Mouse (Mus musculus) brain, embryonic 14.5 days (tissue): Measurements from ENCODE around the gene Olfr1440. TPM values are rescaled to one million over a fixed set of nuclear protein-coding genes. Genes with fewer than 3 reads are reported as not detected.

Experiments
- DNase-seq: peaks from one replicate; pipeline ENCODE4 v3.0.0-alpha.2; 2011; ENCODE audit warnings: low read depth
- CTCF ChIP-seq: fragments of 200-500 bp; IDR thresholded peaks from 2 replicates; pipeline ENCODE4 v1.5.1; 2012; ENCODE audit warnings: inconsistent platforms, mild to moderate bottlenecking, moderate library complexity, borderline replicate concordance; ENCODE audit not compliant: insufficient read depth, insufficient read length; ENCODE audit errors: extremely low read depth
- POLR2A ChIP-seq: fragments of 200-500 bp; IDR thresholded peaks from 2 replicates; pipeline ENCODE4 v1.6.1; 2012; ENCODE audit warnings: mild to moderate bottlenecking, inconsistent platforms, borderline replicate concordance; ENCODE audit not compliant: poor library complexity, insufficient read depth, insufficient read length, severe bottlenecking; ENCODE audit errors: extremely low read depth
- polyA plus RNA-seq: library from polyadenylated mRNA; depleted of rRNA; stranded (reverse); fragments of >200 nt; gene quantifications from 2 replicates; pipeline ENCODE4 v1.2.3, GENCODE M21; 2012; rRNA removed

Olfr1440 gene
- polyA plus RNA-seq, 1 experiment: not detected

DNA sequence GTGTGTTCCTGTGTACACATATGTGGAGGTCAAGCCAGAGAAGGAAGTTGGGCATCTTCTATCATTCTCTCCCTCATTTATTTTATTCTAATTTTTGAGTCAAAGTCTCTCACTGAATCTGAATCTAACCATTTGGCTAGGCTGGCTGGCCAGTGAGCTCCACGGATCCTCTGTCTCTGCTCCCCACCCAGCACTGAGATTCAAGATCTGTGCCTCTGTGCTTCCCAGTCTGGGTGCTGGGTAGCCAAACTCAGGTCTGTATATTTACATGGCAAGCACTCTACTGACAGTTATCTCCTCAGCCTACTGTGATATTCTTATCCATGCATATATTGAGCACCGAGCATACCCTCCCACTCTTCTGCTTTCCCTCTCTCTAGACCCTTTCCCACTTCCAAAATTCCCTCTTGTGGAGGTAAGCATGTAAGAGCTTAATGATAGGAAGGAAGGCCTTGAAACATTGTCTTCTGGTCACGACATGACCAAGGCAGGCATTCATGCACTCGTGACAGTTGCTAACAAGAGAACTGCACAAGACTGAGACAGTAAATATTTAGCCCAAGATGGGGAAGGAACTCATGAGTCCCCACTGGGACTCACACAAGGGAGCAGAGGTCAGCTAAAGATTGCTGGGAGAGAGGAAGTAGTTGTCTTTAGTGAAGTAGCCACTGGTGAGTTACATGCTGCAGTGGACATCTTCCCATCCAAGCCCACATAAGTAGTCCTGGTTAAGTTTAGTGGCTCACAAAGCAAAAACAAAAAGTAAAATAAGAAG is 48.9 kb downstream of the Olfr1440 start:
- TF ChIP-seq POLR2A (no peak), CTCF (no peak)
- no peak for DNase-seq

DNA sequence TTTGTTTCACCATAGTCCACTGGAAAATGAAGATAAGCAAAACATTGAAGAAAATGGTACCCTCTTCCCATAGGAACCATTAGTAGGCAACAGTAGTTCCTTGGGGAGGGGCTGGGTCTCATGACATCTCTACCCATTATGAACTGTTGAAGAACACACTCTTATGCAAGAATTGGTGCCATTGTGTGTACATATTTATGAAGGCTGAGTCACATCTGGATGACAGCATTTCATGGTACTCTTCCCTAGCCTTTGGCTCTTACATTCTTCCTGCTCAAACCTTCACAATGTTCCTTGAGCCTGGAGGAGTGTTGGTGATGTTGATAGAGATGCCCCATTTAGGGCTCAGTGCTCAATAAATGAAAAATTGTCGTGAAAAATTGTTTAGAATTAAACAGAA is 52.5 kb downstream of the Olfr1440 start:
- no peak for TF ChIP-seq POLR2A
- no peak for TF ChIP-seq CTCF
- no peak for DNase-seq

DNA sequence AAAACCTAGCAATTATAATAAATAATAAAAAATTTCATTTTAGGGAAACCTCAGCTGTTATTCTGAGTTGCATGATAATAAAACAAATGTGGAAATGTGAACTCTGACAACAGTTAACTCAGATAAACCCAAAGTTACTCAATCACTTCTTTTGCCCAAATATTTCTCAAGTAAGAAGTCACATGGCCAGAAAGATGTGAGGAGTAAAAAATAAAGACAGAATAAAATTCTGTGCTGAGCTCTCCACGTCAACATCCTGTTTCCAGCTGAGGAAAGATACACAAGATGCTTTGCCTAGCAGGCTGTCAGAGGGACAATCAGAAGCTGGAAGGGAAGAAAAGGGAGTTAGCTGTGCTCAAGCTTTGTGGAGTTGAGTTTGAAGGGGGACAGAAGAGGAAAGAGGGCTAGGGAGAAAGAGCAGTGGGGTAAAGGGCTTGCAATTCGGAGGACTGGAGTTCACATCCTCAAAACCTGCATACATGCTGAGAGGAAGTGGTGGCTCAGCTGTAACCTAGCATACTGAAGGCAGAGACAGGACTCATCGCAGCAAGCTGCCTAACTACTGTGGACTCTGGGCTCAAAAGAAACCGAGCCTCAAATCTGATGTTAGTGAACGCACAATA is 53.1 kb downstream of the Olfr1440 start:
- TF ChIP-seq CTCF: no peak
- no peak for TF ChIP-seq POLR2A
- no peak for DNase-seq

DNA sequence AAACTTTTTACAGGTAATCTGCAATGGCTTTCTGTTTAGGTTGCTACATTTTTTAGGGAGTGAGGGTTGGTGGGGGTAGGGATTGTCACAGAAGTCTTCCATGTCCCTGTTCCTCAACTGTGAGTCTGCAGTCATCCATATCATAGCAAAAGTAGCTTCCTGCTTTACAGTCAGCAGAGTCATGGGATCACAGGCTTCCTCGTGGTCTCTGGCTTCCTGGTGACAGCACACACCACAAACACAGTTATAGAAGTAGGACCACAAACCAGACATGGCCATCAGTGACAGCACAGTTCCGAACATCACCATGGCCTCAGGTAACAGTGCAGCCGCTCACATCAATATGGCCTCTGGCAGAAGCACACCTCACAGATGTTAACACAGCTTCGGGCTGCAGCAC is 55.5 kb downstream of the Olfr1440 start:
- no peak for DNase-seq
- TF ChIP-seq POLR2A (no peak), CTCF (no peak)

DNA sequence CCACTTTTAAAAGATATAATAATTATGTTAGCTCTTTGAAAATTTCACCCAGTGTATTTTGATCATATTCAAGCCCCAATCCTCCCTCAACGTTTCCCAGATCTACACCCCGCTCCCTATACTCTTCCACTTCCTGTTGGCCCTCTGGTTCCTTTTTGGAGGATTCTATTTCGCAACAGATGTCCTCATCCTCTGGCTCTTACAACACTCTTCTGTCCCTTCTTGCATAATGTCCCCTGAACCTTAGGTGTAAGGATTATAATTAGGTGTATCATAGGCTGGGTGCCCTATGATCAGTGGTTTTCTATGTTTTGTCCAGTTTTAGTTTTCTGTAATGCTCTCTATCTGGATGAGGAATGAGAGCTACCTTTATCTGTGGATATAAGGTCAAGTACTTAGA is 57.9 kb downstream of the Olfr1440 start:
- no peak for DNase-seq
- no peak for TF ChIP-seq CTCF
- no peak for TF ChIP-seq POLR2A

Other genes starting within 250 kb of the Olfr1440 start
- gene Olfr1555-ps1, start 217.2 kb upstream of the Olfr1440 start, polyA plus RNA-seq: not detected in 2 replicates
- gene Olfr1431, start 186.6 kb upstream of the Olfr1440 start, polyA plus RNA-seq: not detected in 2 replicates
- gene Olfr1432, start 154.7 kb upstream of the Olfr1440 start, polyA plus RNA-seq: not detected in 2 replicates
- gene Olfr262, start 145.6 kb upstream of the Olfr1440 start, polyA plus RNA-seq: not detected in 2 replicates
- gene Olfr235, start 126.2 kb upstream of the Olfr1440 start, polyA plus RNA-seq: not detected in 2 replicates
- not detected in 2 replicates for gene Olfr1434, start 107.4 kb upstream of the Olfr1440 start, polyA plus RNA-seq
- gene Olfr1436, start 88.1 kb upstream of the Olfr1440 start, polyA plus RNA-seq: not detected in 2 replicates
- not detected in 2 replicates for gene Olfr1437, start 62.2 kb upstream of the Olfr1440 start, polyA plus RNA-seq
- not detected in 2 replicates for gene Olfr1438-ps1, start 51.4 kb upstream of the Olfr1440 start, polyA plus RNA-seq
- gene Olfr1441, start 30.2 kb downstream of the Olfr1440 start, polyA plus RNA-seq: not detected in 2 replicates
- gene Pfpl, start 40.6 kb downstream of the Olfr1440 start, polyA plus RNA-seq: not detected in 2 replicates
- gene Mpeg1, start 73.5 kb downstream of the Olfr1440 start, polyA plus RNA-seq: 1.9 and 2.8 TPM in 2 replicates
- 23.5 and 50.1 TPM in 2 replicates for gene Dtx4, start 114.2 kb downstream of the Olfr1440 start, polyA plus RNA-seq
- gene Fam111a, start 158.5 kb downstream of the Olfr1440 start, polyA plus RNA-seq: 5.0 and 6.4 TPM in 2 replicates
- gene Gm4952, start 212.7 kb downstream of the Olfr1440 start, polyA plus RNA-seq: 0.06 and 0.07 TPM in 2 replicates
- gene Glyat, start 246.0 kb downstream of the Olfr1440 start, polyA plus RNA-seq: not detected in 2 replicates